Mouse (Mus musculus) granulocyte monocyte progenitor cell, adult 5-6 weeks (primary cell): Measurements from ENCODE around the gene Prcd. TPM values are rescaled to one million over a fixed set of nuclear protein-coding genes. Genes with fewer than 3 reads are reported as not detected.

Experiments
- ATAC-seq: replicated peaks from 2 replicates; pipeline ENCODE4 v1.8.0; 2016; ENCODE audit warnings: mild to moderate bottlenecking, moderate TSS enrichment, inconsistent platforms; ENCODE audit not compliant: poor library complexity, severe bottlenecking
- total RNA-seq, 2 experiments: library from RNA; stranded (forward) in 1 of 2; stranded (reverse) in 1 of 2; fragments of 200-712, 200-1000 nt in 1 of 2; fragments of >200 nt in 1 of 2; fragmentation: Nextera tagmentation in 1 of 2; gene quantifications; 2 replicates each; pipeline ENCODE4 v1.2.3; 2014 to 2017

Gene Prcd
- total RNA-seq, 2 experiments from 2014 or later = not detected

DNA sequence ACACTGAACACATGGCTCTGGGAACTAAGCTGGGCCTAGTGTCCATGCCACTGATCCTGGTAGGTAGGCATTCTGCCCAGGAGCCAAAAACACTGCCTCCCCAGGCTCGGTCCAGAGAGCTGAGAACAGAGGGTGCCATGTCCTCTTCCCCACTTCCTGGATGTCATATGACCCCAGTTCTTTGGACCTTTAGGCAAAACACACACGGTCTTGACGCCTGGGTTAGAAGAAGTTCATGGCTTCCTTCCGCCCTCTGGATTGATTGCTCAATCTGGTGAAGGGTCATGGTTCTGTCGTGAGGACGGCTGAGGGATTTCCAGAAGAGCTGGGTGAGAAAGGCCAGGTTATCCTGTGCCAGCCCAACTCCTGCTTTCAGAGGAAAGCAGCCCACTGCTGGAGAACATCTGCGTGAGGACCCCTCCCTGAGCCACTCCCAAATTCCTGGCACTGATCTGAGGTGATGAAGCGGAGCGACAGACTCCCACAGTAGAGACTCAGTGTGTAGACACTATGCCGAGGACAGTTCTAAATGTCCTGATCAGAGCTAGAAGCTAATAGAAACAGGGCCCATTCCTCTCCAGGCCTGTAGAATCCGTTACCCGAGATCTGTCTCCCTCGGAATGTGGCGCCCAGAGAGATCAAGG, 29.3 kb downstream of the Prcd start:
- peak; percentile 65 for ATAC-seq

DNA sequence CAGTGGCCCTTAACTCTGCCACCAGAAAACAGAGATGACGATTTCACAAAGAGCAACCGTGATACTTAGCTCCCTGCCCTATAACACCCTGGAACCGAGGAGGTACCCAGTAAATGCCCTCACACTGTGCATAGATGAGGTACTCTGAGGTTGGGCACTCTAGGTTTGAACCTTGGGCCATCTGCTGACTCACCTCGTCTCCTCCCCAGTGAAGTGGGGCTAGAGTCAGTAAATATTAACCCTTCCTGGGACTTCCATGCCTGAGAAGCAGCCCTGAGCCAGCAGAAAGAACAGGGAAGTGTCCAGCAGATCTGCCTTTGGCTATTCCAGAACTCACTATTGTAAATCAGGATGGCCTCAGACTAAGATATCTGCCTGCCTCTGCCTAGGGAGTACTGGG, 30.4 kb downstream of the Prcd start:
- no peak for ATAC-seq

GRCm38 (mm10) chr11:116685729-116686128, 32.4 kb downstream of the Prcd start:
- no peak for ATAC-seq

GRCm38 (mm10) chr11:116687897-116688296, 34.6 kb downstream of the Prcd start:
- ATAC-seq = no peak

GRCm38 (mm10) chr11:116689622-116690021, 36.3 kb downstream of the Prcd start:
- ATAC-seq = no peak

DNA sequence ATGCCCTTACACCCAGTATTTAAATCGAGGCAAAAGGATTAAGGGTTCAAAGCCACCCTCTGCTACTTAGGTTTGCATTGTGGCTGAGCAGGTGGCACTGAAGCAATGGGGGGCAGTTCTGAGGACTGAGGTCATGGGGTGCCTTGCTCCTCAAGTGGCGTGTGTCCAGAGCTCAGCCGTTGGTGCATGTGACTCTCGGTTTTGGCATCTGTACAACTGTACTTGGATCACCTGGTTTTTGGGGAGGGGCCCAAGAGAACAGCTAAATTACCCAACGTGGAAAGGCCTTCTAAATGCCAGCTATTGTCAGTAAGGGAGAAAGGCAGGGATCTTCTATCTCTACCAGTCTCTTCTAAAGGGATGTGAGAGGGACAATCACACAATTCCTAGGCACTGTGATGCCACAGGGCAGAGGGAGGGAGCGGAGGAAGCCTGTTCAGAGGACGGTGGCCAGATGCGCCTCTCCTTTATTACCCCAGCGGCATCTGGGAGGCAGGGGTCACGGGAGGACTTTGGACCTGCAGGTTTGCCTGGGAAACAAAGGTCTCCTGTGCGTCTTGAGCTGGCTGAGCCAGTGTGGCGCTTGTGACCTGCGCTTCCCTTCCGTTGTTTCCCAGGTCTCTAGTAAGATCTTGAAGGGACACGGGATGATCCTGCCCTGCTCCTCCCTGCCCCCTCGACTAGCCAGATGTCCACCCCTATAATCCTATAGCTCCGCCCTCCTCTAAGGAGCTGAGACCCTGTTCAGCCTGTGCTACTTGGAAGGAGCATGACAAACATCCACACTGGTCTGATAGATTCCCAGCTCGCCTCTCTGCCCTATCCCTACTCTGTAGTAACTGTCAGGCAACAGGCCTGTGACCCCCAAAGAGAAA, 37.6 kb downstream of the Prcd start:
- no peak for ATAC-seq

DNA sequence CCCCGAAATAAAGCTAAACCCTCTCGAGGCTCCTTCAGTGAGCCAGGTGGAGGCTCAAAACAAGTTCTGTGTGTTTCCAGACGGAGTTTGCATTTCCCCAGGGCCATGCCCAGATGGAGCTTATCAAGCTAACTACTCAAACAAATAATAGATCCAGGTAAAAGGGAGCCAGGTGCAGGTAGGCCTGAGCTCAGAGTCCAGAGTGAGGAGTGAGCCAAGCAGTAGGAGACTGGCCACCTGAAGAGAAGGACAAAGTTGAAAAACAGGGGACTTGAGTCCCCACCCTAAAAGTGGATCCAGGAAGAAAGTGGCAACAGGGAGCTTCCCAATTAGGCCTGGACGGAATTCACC, 40.5 kb downstream of the Prcd start:
- no peak for ATAC-seq

DNA sequence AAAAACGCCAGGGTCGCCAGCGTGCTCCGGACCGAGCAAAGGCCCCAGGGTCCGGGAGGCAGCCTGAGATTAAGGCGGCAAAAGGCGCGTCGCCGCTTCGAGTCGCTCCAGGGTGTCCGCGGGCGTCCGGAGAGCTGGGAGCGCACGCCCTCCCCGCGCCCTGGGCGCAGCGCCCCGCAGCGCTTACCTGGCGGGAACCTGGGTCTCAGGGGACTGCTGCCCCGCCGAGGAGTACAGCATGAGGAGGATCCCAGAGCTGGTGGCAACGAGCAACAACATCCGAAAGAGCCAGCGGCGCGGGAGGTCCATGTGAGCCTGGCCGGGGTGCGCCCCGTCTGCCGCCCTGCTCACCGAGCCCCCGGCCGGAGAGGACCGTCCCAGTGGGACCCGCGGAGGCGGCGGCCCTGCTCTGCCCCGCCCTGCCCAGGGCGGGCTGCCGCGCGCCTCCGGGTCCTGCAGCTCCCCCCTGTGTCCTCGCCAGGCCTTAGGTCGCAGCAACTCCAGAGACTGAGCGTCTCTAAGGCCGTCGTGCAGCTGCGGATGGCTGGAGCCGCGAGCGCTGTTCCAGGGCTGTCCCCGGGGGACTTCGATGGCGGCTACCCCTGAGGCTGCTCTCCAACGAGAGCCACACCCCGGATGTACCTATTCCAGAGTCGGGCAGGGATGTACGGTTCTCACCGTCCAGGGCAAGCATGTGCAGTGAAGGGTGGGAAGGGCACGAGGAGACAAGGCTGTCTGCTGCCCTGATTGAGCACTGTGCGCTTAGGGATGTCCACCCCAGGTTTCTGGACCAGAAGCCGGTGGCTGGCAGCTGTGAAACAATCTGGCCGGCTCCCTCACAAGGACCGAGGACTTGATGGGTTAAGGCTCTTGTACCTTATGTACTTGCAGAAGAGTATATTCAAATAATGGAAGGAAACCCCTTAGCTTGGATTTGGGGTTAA, 41.2 kb downstream of the Prcd start:
- ATAC-seq = no peak; the same call in 1 of the 2 replicates

DNA sequence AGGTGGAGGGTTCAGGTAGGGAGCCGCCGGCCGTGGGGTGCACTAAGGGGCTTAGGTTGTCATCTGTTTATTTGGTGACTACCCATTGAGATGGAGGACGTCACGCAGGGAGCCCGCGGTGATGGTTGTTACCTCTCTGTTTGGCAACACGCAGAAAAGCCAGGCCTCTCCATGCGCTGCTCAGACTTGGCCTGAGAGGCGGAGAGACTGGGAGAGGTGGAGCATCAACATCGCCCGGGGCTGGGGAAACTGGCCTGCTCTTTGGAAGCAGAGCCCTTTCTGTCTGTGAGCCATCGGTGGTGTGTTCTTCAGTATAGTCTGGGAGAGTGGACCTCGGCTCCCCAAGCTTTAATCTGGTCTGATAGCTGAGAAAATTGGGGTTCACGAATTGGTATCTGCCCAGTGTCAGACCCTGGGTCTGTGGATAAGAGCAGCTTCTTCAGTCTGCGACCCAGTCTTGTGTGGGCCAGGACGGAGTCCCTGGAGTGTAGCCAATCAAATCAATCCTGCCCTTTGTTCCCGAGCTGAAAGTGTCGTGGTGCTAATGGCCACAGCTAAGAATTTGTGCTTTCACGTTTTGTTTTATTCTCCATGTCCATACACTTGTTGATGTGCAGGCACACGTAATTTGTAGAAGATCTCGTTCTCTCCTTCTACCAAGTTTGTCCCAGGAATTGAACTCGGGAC, 42.0 kb downstream of the Prcd start:
- no peak for ATAC-seq

GRCm38 (mm10) chr11:116696426-116696825, 43.1 kb downstream of the Prcd start:
- no peak for ATAC-seq

GRCm38 (mm10) chr11:116697521-116697920, 44.2 kb downstream of the Prcd start:
- no peak for ATAC-seq

- ATAC-seq = no peak
Observed at GRCm38 (mm10) chr11:116701377-116701841, 48.1 kb downstream of the Prcd start.

GRCm38 (mm10) chr11:116704336-116705035, 51.2 kb downstream of the Prcd start:
- no peak for ATAC-seq

DNA sequence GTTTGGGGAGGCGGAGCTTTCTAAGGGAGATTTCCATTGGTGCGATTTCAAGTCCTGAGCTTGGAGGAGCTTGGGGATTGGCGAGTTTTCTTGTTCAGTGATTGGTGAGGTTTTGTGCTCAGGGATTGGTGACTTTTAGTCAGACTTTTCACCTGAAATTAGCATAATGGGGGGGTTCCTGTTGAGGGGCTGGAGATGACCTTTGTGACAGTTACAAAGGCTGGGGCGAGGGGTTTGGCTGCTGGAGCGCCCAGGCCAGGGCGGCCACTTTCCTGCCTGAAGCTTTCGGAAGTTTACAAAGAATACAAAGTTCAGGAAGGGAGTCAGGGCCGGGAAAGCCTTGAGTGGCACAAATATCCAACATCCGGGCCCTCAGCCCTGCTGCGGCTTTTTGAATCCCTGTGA, 51.9 kb downstream of the Prcd start:
- ATAC-seq = no peak

DNA sequence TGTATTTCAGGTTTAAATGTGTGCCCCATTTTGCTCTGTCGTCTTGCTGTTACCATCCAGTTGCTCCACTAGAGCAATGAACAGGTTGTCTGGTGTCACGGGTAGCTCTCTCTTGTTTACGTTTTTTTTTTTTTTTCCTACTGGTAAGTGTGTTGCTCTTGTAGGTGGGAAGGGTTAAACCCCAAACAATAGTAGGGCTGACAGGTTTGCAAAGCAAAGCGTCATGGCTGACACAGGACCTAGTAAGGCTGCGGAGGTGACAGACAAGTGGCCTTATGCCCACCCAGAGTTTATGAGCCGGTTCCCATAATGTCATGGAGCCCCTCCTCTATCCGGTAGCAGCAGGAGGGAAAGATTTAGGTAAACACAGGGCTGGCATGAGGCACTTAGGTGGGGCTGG, 53.0 kb downstream of the Prcd start:
- no peak for ATAC-seq

GRCm38 (mm10) chr11:116710171-116710570, 56.8 kb downstream of the Prcd start:
- no peak for ATAC-seq

- no peak for ATAC-seq
Observed at GRCm38 (mm10) chr11:116710793-116711192, 57.5 kb downstream of the Prcd start.

DNA sequence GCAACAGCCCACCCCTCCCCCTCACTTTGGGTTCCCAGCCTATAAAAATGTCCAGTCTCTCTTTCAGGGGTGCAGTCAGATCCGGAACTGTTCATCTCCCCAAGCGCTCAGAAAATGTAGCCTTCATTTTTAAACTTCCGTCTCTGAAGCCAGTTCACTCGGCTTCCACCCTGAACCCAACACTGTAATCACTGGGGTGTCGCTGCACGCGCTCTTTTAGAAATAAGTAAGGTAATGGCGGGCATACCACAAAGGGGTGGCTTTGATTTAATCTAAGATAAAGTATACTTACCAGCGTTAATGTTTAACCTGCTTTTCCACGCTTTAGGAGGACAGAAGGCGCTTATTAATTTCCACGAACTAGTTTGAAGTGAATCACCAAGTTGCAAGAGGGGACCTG, 60.7 kb downstream of the Prcd start:
- ATAC-seq = no peak
